Mouse (Mus musculus): Measurements from ENCODE around the gene Robo2. TPM values are rescaled to one million over a fixed set of nuclear protein-coding genes. Genes with fewer than 3 reads are reported as not detected.
"Not testable (repeated sequence)": the region's sequence is repeated elsewhere in the genome, so short reads cannot be mapped to it uniquely, and the experiment has no call there.

Gene Robo2
- polyA plus RNA-seq, 1 experiment from 2014 or later, result 42.4 TPM

DNA sequence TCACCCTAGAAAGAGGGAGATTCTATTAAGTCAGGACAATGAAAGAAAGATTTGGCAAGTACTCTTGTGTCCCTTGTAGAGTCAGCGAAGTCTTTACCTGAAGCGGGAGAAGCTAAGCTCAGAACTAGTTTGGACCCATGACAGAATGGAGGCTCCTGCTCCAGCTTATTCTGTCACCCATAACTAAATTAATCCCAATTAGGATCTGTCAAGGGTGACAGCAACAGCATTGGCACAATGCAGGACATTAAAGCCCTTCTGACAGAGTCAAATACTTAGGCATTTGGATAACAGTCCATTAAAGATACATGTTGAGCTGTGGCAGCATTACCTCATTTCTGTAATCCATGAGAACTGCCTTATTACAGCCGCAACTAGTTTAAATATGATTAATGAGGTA, 298.5 kb downstream of the Robo2 start:
- no peak for ATAC-seq (ENCODE audit: insufficient number of reproducible peaks, insufficient read depth, low FRiP score, low read depth)
- no peak overlapping the region for H3K9ac ChIP-seq (replicated peaks; ENCODE audit: low read depth, low read length)
- WGBS, result 88% methylated on average over 3 of the region's 3 CpGs

GRCm38 (mm10) chr16:74111101-74111500, 300.5 kb downstream of the Robo2 start:
- Histone ChIP-seq H3K4me3 (ENCODE audit: low read depth, low read length) (no peak overlapping the region), H3K9ac (replicated peaks; ENCODE audit: low read depth, low read length) (no peak overlapping the region), H3K27me3 (ENCODE audit: control insufficient read depth, insufficient read depth, low read length) (no peaks in the 10 kb centered on the region), H3K27ac (ENCODE audit: low read length) (no peak overlapping the region), H3K4me2 (replicated peaks; ENCODE audit: low read depth, low read length) (no peak overlapping the region), H3K9me3 (ENCODE audit: control insufficient read depth, low read depth, low read length) (no peaks in the 10 kb centered on the region), H3K36me3 (ENCODE audit: control insufficient read depth, insufficient read depth, low read length) (no peaks in the 10 kb centered on the region), H3K4me1 (ENCODE audit: control insufficient read depth, insufficient read depth, low read length) (no peaks in the 10 kb centered on the region)
- ATAC-seq (ENCODE audit: insufficient number of reproducible peaks, insufficient read depth, low FRiP score, low read depth), result no peak
- 89% methylated on average over 4 of the region's 4 CpGs for WGBS

More for the DNA sequence above, 298.5 kb downstream of the Robo2 start:
- no peak overlapping the region for H3K4me3 ChIP-seq (ENCODE audit: low read depth, low read length)
- H3K4me1 ChIP-seq (ENCODE audit: control insufficient read depth, insufficient read depth, low read length), result no peaks in the 10 kb centered on the region
- H3K9me3 ChIP-seq (ENCODE audit: control insufficient read depth, low read depth, low read length), result no peaks in the 10 kb centered on the region
- no peak overlapping the region for H3K4me2 ChIP-seq (replicated peaks; ENCODE audit: low read depth, low read length)
- no peak overlapping the region for H3K27ac ChIP-seq (ENCODE audit: low read length)
- no peaks in the 10 kb centered on the region for H3K36me3 ChIP-seq (ENCODE audit: control insufficient read depth, insufficient read depth, low read length)
- no peaks in the 10 kb centered on the region for H3K27me3 ChIP-seq (ENCODE audit: control insufficient read depth, insufficient read depth, low read length)

DNA sequence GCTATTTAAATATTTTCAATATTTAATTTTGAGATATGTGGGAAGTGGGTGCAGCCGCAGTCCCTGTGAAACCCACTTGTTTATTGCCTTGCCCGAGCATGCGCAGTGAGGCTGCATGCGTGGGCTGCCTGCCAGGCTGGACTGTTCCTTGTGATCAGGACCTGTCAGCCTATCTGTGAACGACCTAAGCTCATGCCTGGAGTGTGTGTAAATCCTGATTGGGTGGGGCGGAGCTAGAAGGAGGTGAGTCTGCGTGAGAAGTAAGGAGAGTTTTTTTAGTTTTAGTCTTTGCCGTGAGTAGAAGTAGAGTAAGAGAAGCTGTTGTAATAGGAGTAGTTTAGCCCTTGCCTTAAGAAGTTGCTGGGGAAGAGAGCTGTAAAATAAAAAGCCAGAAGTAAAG, 307.2 kb downstream of the Robo2 start:
- not testable (repeated sequence) for H3K4me2 ChIP-seq (replicated peaks; ENCODE audit: low read depth, low read length); H3K9ac ChIP-seq (replicated peaks; ENCODE audit: low read depth, low read length); ATAC-seq (ENCODE audit: insufficient number of reproducible peaks, insufficient read depth, low FRiP score, low read depth); H3K36me3 ChIP-seq (ENCODE audit: control insufficient read depth, insufficient read depth, low read length); H3K4me1 ChIP-seq (ENCODE audit: control insufficient read depth, insufficient read depth, low read length); H3K4me3 ChIP-seq (ENCODE audit: low read depth, low read length); H3K27me3 ChIP-seq (ENCODE audit: control insufficient read depth, insufficient read depth, low read length); H3K27ac ChIP-seq (ENCODE audit: low read length); H3K9me3 ChIP-seq (ENCODE audit: control insufficient read depth, low read depth, low read length)
- 84% methylated on average over 8 of the region's 8 CpGs for WGBS

DNA sequence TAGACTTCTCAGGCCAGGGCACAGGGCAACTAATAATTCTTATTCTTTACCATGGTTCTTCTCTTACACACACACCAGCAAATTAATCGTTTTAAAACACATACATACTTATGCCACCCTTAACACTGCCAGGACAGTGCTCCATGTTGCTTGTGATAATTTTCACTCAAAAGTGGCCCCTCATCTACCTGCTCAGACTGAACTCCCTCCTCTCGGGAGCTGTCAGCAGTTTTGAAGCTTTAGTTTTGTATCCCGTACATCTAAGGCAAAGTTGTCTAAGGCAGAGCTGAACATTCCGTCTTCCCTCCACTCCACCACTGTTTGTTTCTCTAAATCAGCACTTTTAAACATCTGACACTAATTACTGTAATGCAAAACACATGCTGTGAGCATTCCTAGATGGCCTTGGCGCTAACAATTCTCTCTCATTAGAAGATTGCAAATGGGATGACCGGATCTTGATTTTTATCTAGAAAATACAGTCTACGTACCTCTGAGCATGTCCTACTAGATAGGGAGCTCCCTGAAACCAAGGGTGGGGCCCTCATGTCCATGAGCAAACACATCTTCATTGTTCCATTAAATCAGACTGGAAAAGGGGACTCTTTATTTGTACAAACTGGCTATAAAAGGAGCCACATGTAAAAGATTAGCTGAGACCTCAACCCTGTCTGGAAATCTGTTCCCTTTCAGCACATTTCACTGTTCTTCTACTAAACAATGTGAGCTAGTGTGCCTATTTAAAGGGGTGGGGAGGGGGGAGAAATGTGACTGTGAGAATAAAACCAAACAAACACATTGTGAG, 318.4 kb downstream of the Robo2 start:
- no peak overlapping the region for H3K9ac ChIP-seq (replicated peaks; ENCODE audit: low read depth, low read length)
- no peak overlapping the region for H3K4me2 ChIP-seq (replicated peaks; ENCODE audit: low read depth, low read length)
- no peaks in the 10 kb centered on the region for H3K27me3 ChIP-seq (ENCODE audit: control insufficient read depth, insufficient read depth, low read length)
- H3K36me3 ChIP-seq (ENCODE audit: control insufficient read depth, insufficient read depth, low read length), result no peaks in the 10 kb centered on the region
- no peaks in the 10 kb centered on the region for H3K9me3 ChIP-seq (ENCODE audit: control insufficient read depth, low read depth, low read length)
- 0 out of 2 replicates have a peak, but pooled peaks cover 7% of the 10 kb centered on the region for H3K4me1 ChIP-seq (ENCODE audit: control insufficient read depth, insufficient read depth, low read length)
- no peak overlapping the region for H3K4me3 ChIP-seq (ENCODE audit: low read depth, low read length)
- ATAC-seq (ENCODE audit: insufficient number of reproducible peaks, insufficient read depth, low FRiP score, low read depth), result no peak
- WGBS, result 47% methylated on average over 7 of the region's 7 CpGs
- H3K27ac ChIP-seq (ENCODE audit: low read length), result peak overlapping the region; percentile 39; the same call in 1 of the 2 replicates

- Histone ChIP-seq H3K27me3 (ENCODE audit: control insufficient read depth, insufficient read depth, low read length) (no peaks in the 10 kb centered on the region), H3K4me3 (ENCODE audit: low read depth, low read length) (no peak overlapping the region), H3K9ac (replicated peaks; ENCODE audit: low read depth, low read length) (no peak overlapping the region), H3K36me3 (ENCODE audit: control insufficient read depth, insufficient read depth, low read length) (no peaks in the 10 kb centered on the region), H3K4me1 (ENCODE audit: control insufficient read depth, insufficient read depth, low read length) (0 out of 2 replicates have a peak, but pooled peaks cover 7% of the 10 kb centered on the region), H3K27ac (ENCODE audit: low read length) (no peak overlapping the region), H3K9me3 (ENCODE audit: control insufficient read depth, low read depth, low read length) (no peaks in the 10 kb centered on the region), H3K4me2 (replicated peaks; ENCODE audit: low read depth, low read length) (no peak overlapping the region)
- ATAC-seq (ENCODE audit: insufficient number of reproducible peaks, insufficient read depth, low FRiP score, low read depth), result no peak
- WGBS, result 75% methylated on average over 1 of the region's 1 CpGs
These were observed 321.7 kb downstream of the Robo2 start for GRCm38 (mm10) chr16:74089951-74090350.

DNA sequence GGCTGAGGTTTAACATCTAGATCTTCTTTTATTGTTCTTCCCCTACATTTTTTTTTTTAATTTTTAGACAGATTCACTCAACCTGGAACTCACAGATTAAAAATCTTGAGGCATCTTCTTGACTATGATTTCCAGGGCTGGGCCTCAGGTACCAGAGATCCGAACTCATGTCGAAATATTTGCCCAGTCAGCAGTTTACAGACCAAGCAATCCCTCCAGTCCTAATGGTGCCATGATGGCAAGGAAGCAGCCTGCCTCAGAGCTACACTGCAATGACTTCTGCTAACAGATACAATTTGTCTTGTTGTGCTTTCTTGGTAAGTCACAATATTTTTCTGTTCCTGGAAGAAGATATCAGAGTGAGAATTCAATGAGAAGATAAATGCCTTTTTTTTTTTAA, 327.4 kb downstream of the Robo2 start:
- Histone ChIP-seq H3K4me1 (ENCODE audit: control insufficient read depth, insufficient read depth, low read length) (no peaks in the 10 kb centered on the region), H3K4me3 (ENCODE audit: low read depth, low read length) (no peak overlapping the region), H3K4me2 (replicated peaks; ENCODE audit: low read depth, low read length) (no peak overlapping the region), H3K9ac (replicated peaks; ENCODE audit: low read depth, low read length) (no peak overlapping the region), H3K27me3 (ENCODE audit: control insufficient read depth, insufficient read depth, low read length) (no peaks in the 10 kb centered on the region), H3K36me3 (ENCODE audit: control insufficient read depth, insufficient read depth, low read length) (no peaks in the 10 kb centered on the region), H3K9me3 (ENCODE audit: control insufficient read depth, low read depth, low read length) (no peaks in the 10 kb centered on the region), H3K27ac (ENCODE audit: low read length) (no peak overlapping the region)
- WGBS, result 79% methylated on average over 2 of the region's 2 CpGs
- ATAC-seq (ENCODE audit: insufficient number of reproducible peaks, insufficient read depth, low FRiP score, low read depth), result no peak

DNA sequence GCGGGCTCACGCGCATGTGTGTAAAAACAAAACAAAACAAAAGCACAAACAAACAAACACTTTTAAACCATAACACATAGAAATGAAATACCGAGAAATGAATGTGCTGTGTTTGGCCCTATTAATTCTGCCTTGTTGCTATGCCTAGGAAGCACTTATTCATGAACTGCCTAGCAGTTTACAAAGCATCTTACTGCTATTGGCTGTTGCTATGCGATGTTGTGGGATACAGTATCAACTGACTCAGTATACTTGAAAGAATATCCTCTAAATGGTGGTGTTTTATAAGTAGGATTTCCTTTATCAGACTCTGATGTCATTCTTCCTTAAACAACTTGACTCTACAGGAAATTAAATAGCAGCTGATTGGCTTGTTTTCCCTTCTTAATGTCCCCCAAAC, 339.0 kb downstream of the Robo2 start:
- ATAC-seq (ENCODE audit: insufficient number of reproducible peaks, insufficient read depth, low FRiP score, low read depth), result no peak
- H3K4me3 ChIP-seq (ENCODE audit: low read depth, low read length), result no peak overlapping the region
- no peak overlapping the region for H3K4me2 ChIP-seq (replicated peaks; ENCODE audit: low read depth, low read length)
- H3K27ac ChIP-seq (ENCODE audit: low read length), result no peak overlapping the region
- no peak overlapping the region for H3K9ac ChIP-seq (replicated peaks; ENCODE audit: low read depth, low read length)
- H3K9me3 ChIP-seq (ENCODE audit: control insufficient read depth, low read depth, low read length), result no peaks in the 10 kb centered on the region
- 92% methylated on average over 5 of the region's 5 CpGs for WGBS
- H3K36me3 ChIP-seq (ENCODE audit: control insufficient read depth, insufficient read depth, low read length), result no peaks in the 10 kb centered on the region
- no peaks in the 10 kb centered on the region for H3K4me1 ChIP-seq (ENCODE audit: control insufficient read depth, insufficient read depth, low read length)
- H3K27me3 ChIP-seq (ENCODE audit: control insufficient read depth, insufficient read depth, low read length), result no peaks in the 10 kb centered on the region

GRCm38 (mm10) chr16:74070628-74071027, 341.0 kb downstream of the Robo2 start:
- no peaks in the 10 kb centered on the region for H3K9me3 ChIP-seq (ENCODE audit: control insufficient read depth, low read depth, low read length)
- H3K4me2 ChIP-seq (replicated peaks; ENCODE audit: low read depth, low read length), result no peak overlapping the region
- no peak for ATAC-seq (ENCODE audit: insufficient number of reproducible peaks, insufficient read depth, low FRiP score, low read depth)
- H3K27me3 ChIP-seq (ENCODE audit: control insufficient read depth, insufficient read depth, low read length), result no peaks in the 10 kb centered on the region
- WGBS, result 74% methylated on average over 7 of the region's 7 CpGs
- H3K27ac ChIP-seq (ENCODE audit: low read length), result no peak overlapping the region
- H3K36me3 ChIP-seq (ENCODE audit: control insufficient read depth, insufficient read depth, low read length), result no peaks in the 10 kb centered on the region
- H3K4me1 ChIP-seq (ENCODE audit: control insufficient read depth, insufficient read depth, low read length), result no peaks in the 10 kb centered on the region
- no peak overlapping the region for H3K4me3 ChIP-seq (ENCODE audit: low read depth, low read length)
- H3K9ac ChIP-seq (replicated peaks; ENCODE audit: low read depth, low read length), result no peak overlapping the region

- Histone ChIP-seq H3K9ac (replicated peaks; ENCODE audit: low read depth, low read length) (no peak overlapping the region), H3K4me3 (ENCODE audit: low read depth, low read length) (no peak overlapping the region), H3K4me1 (ENCODE audit: control insufficient read depth, insufficient read depth, low read length) (no peaks in the 10 kb centered on the region), H3K4me2 (replicated peaks; ENCODE audit: low read depth, low read length) (no peak overlapping the region), H3K9me3 (ENCODE audit: control insufficient read depth, low read depth, low read length) (no peaks in the 10 kb centered on the region), H3K27me3 (ENCODE audit: control insufficient read depth, insufficient read depth, low read length) (no peaks in the 10 kb centered on the region), H3K36me3 (ENCODE audit: control insufficient read depth, insufficient read depth, low read length) (no peaks in the 10 kb centered on the region), H3K27ac (ENCODE audit: low read length) (no peak overlapping the region)
- ATAC-seq (ENCODE audit: insufficient number of reproducible peaks, insufficient read depth, low FRiP score, low read depth), result no peak
- 74% methylated on average over 2 of the region's 2 CpGs for WGBS
These were observed 345.7 kb downstream of the Robo2 start for GRCm38 (mm10) chr16:74065958-74066357.

All from stomach, embryonic 14.5 days (tissue).